ENCODE assay signal across 10 mouse cellular contexts in genomic region chr19:50264450-50264849, GRCm38 (mm10).
DNase-seq lines count a peak whose midpoint lies in the region; ATAC-seq lines count a peak whose summit lies in the region.
"Had no signal": no experiment of that assay in that cellular context is flagged by ENCODE, and none has a peak within 500 bp of the region (broad histone marks: within the 10 kb centered on the region; RNA-seq: fewer than 3 reads in every experiment).

No protein-coding gene starts in this region.

- intact Hi-C loops in gastrocnemius, postnatal 36 days (cut with DNase I), result no loop called here

- H3K9ac ChIP-seq in embryonic facial prominence, embryonic 11.5 days (replicated peaks; ENCODE audit: low read length), result no peak overlapping the region
- H3K9ac ChIP-seq: lung, embryonic 15.5 days; stomach, embryonic 15.5 days had no signal

- H3K27me3 ChIP-seq in embryonic facial prominence, embryonic 11.5 days (ENCODE audit: control insufficient read depth, insufficient read depth, low read length), result no peaks in the 10 kb centered on the region
- H3K27me3 ChIP-seq: lung, embryonic 15.5 days; stomach, embryonic 15.5 days had no signal

- 73% methylated on average over 1 of the region's 1 CpGs for WGBS in embryonic facial prominence, embryonic 11.5 days

- DNase-seq in heart, postnatal 4 days, result peak; percentile 31
- no peak for DNase-seq in heart, adult 9 months (ENCODE audit: low spot score in 2 of 2)
- peak; percentile 3 for DNase-seq in thymus, postnatal 14 days
- no peak for DNase-seq in thymus, postnatal 25 days
- peak; percentile 72 for DNase-seq in embryonic facial prominence, embryonic 11.5 days (ENCODE audit: low spot score)
- peak; percentile 65 for DNase-seq in retina, postnatal 1 day
- no peak for DNase-seq in gastrocnemius, postnatal 36 days
- DNase-seq in neural tube, embryonic 10.5 days (ENCODE audit: extremely low spot score, low spot score), result no peak

- no peaks in the 10 kb centered on the region for H3K36me3 ChIP-seq in embryonic facial prominence, embryonic 11.5 days (replicated peaks; ENCODE audit: control insufficient read depth, insufficient read depth, low read depth, low read length)
- H3K36me3 ChIP-seq: lung, embryonic 15.5 days; stomach, embryonic 15.5 days had no signal

- H3K4me2 ChIP-seq in embryonic facial prominence, embryonic 11.5 days (ENCODE audit: low read depth, low read length), result no peak overlapping the region
- H3K4me2 ChIP-seq: lung, embryonic 15.5 days; stomach, embryonic 15.5 days had no signal

- no peak for ATAC-seq in embryonic facial prominence, embryonic 11.5 days (replicated peaks; ENCODE audit: insufficient number of reproducible peaks, low FRiP score, low TSS enrichment, low read depth)

- H3K4me1 ChIP-seq in embryonic facial prominence, embryonic 11.5 days (ENCODE audit: control insufficient read depth, insufficient read depth, low read length), result no peaks in the 10 kb centered on the region
- H3K4me1 ChIP-seq: lung, embryonic 15.5 days; stomach, embryonic 15.5 days had no signal

- no peaks in the 10 kb centered on the region for H3K9me3 ChIP-seq in embryonic facial prominence, embryonic 11.5 days (replicated peaks; ENCODE audit: control insufficient read depth, low read length)
- H3K9me3 ChIP-seq: lung, embryonic 15.5 days; stomach, embryonic 15.5 days had no signal

- H3K27ac ChIP-seq in embryonic facial prominence, embryonic 11.5 days (replicated peaks; ENCODE audit: low read depth, low read length), result no peak overlapping the region
- H3K27ac ChIP-seq: lung, embryonic 15.5 days; stomach, embryonic 15.5 days had no signal

- H3K4me3 ChIP-seq in embryonic facial prominence, embryonic 11.5 days (ENCODE audit: low read depth, low read length), result no peak overlapping the region
- H3K4me3 ChIP-seq: lung, embryonic 15.5 days; stomach, embryonic 15.5 days had no signal

Comparison
In these comparisons a context has a peak if more than half of its experiments do, and no peak if none do; other contexts are left out.
1. DNase-seq: peak in heart, postnatal 4 days (single experiment), thymus, postnatal 14 days (single experiment), embryonic facial prominence, embryonic 11.5 days (single experiment) and retina, postnatal 1 day (single experiment); none in heart, adult 9 months (0 of 2), thymus, postnatal 25 days (single experiment), gastrocnemius, postnatal 36 days (0 of 2) and neural tube, embryonic 10.5 days (single experiment).